Mouse (Mus musculus) left cerebral cortex, adult 9 months (tissue): ENCODE results near the gene Olfr1288.

Experiments used
- DNase-seq, 2 experiments: peaks; one replicate each; pipeline ENCODE4 v3.0.0; 2022; ENCODE audit warnings: low spot score in 2 of 2

The Olfr1288 gene

GRCm38 (mm10) chr2:111473801-111474200 is at the start of gene Olfr1288:
Olfr1288 (plus strand) TSS chr2:111474101.
- DNase-seq, result no peak

GRCm38 (mm10) chr2:111448842-111449241 is 25.1 kb upstream of the Olfr1288 start, which contains the start of gene Olfr1287:
Olfr1287 (plus strand) TSS chr2:111449142.
- DNase-seq, result no peak

- no peak for DNase-seq
Measured at GRCm38 (mm10) chr2:111480519-111480918, 6.6 kb downstream of the Olfr1288 start, which contains the start of gene Olfr1289. Olfr1289 (plus strand) TSS chr2:111480819.

- DNase-seq, result no peak
Measured at GRCm38 (mm10) chr2:111493729-111494128, 19.8 kb downstream of the Olfr1288 start, which contains the start of gene Olfr1290. Olfr1290 (minus strand) TSS chr2:111493829.

- DNase-seq, result no peak
Measured at GRCm38 (mm10) chr2:111496880-111497279, 23.0 kb downstream of the Olfr1288 start, which contains the start of gene Olfr1291-ps1. Olfr1291-ps1 (plus strand) TSS chr2:111497180.

- DNase-seq, result no peak
Measured at GRCm38 (mm10) chr2:111517451-111517850, 43.5 kb downstream of the Olfr1288 start.

GRCm38 (mm10) chr2:111524903-111525302 is 51.0 kb downstream of the Olfr1288 start, which contains the start of gene Olfr1293-ps:
Olfr1293-ps (plus strand) TSS chr2:111525203.
- DNase-seq, result no peak
